ENCODE assay signal across 8 mouse cellular contexts in the genomic region with DNA sequence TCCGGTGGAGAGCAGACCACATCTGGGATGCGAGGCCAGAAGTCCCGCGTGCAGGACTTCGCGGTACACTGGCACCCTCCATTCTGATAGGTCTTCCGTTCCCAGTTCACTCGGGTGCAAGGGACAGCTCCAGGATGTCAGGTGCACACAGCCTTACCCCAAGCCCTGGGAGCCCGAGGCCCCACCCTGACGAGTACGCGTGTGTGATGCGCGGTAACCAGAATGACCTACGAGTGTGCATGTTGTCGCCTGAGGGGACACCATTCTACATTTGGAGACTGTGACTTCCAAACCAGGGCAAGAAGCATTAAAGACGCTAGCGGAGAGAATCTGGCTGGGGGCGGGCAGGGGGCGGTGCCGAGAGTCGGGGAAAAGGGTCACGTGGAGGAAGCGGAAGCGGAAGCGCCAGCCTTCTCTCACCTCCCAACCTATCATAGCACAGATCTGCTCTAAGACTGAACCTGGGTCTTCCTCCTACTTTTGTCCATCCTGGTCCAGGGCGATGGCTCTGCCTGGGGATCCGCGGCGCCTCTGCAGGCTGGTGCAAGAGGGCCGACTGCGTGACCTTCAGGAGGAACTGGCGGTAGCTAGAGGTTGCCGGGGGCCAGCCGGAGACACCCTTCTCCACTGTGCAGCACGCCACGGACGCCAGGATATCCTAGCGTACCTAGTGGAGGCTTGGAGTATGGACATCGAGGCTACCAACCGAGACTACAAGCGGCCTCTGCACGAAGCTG. TPM values are rescaled to one million over a fixed set of nuclear protein-coding genes. Genes with fewer than 3 reads are reported as not detected.
DNase-seq lines count a peak whose midpoint lies in the region; ATAC-seq lines count a peak whose summit lies in the region.

No protein-coding gene starts in this region.

- intact Hi-C loops in gastrocnemius, postnatal 14 days (cut with DNase I; ENCODE audit: low total_unique reads), result no loop called here
- intact Hi-C loops in left cerebral cortex, postnatal 10 days (cut with DNase I), result no loop called here

- ATAC-seq in inflammation-experienced regulatory T-cells, adult 6 months, result peak; percentile 84
- ATAC-seq in megakaryocyte-erythroid progenitor cell, adult 5-6 weeks (replicated peaks; ENCODE audit: low FRiP score, low TSS enrichment, poor library complexity, severe bottlenecking), result peak; percentile 87

- peak; percentile 88 to 97 for DNase-seq in adrenal gland, adult (ENCODE audit: inconsistent age in 2 of 2, low spot score in 1 of 2)
- peak; percentile 93 for DNase-seq in embryo, embryonic 10.5 days (ENCODE audit: low spot score)
- DNase-seq in gastrocnemius, postnatal 14 days, result peak; percentile 87
- DNase-seq in left cerebral cortex, postnatal 10 days (ENCODE audit: extremely low spot score in 1 of 2, low spot score in 2 of 2), result peak; percentile 72 to 92
- DNase-seq in right cerebral cortex, postnatal 25 days, result peak; percentile 85
- peak; percentile 74 to 88 for DNase-seq in urinary bladder, postnatal 4 days (ENCODE audit: low spot score in 2 of 2)

RNA-seq across cellular contexts. Expression of a gene that starts 0.6 kb away (rescaled TPM):
- 10 to 100 TPM; 23.3 to 26.7 TPM for total RNA-seq in gastrocnemius, postnatal 14 days (2021)
- 10 to 100 TPM; 27.2 to 65.0 (median 41.6) TPM for polyA plus RNA-seq in inflammation-experienced regulatory T-cells, adult 6 months (2017; shearing (Covaris generic))
- 10 to 100 TPM; 67.6 to 76.4 TPM for total RNA-seq in left cerebral cortex, postnatal 10 days (2021)
- 44.9 and 64.8 TPM in 2 replicates for total RNA-seq in megakaryocyte-erythroid progenitor cell, adult 5-6 weeks (2014; fragmentation: Nextera tagmentation)
- 9.3 and 19.4 TPM in 2 replicates for total RNA-seq in megakaryocyte-erythroid progenitor cell, adult 5-6 weeks (2017)

RNA-seq across cellular contexts. Expression of a gene that starts 0.9 kb away (rescaled TPM):
- total RNA-seq in gastrocnemius, postnatal 14 days (2021), result 10 to 100 TPM; 32.8 to 38.9 TPM
- polyA plus RNA-seq in inflammation-experienced regulatory T-cells, adult 6 months (2017; shearing (Covaris generic)), result 10 to 100 TPM; 36.6 to 40.4 (median 38.2) TPM
- total RNA-seq in left cerebral cortex, postnatal 10 days (2021), result 10 to 100 TPM; 79.0 to 81.3 TPM
- total RNA-seq in megakaryocyte-erythroid progenitor cell, adult 5-6 weeks (2014; fragmentation: Nextera tagmentation), result 37.2 and 38.6 TPM in 2 replicates
- 37.9 and 94.2 TPM in 2 replicates for total RNA-seq in megakaryocyte-erythroid progenitor cell, adult 5-6 weeks (2017)

Comparison
In these comparisons a context has a peak if more than half of its experiments do, and no peak if none do; other contexts are left out.
1. Peak in every context shown above with its lines: DNase-seq and ATAC-seq.